Mouse (Mus musculus): ENCODE measurements around the gene C2cd5. TPM values are rescaled to one million over a fixed set of nuclear protein-coding genes. Genes with fewer than 3 reads are reported as not detected.

Gene C2cd5
- polyA plus RNA-seq, 1 experiment: 6.4 TPM

DNA sequence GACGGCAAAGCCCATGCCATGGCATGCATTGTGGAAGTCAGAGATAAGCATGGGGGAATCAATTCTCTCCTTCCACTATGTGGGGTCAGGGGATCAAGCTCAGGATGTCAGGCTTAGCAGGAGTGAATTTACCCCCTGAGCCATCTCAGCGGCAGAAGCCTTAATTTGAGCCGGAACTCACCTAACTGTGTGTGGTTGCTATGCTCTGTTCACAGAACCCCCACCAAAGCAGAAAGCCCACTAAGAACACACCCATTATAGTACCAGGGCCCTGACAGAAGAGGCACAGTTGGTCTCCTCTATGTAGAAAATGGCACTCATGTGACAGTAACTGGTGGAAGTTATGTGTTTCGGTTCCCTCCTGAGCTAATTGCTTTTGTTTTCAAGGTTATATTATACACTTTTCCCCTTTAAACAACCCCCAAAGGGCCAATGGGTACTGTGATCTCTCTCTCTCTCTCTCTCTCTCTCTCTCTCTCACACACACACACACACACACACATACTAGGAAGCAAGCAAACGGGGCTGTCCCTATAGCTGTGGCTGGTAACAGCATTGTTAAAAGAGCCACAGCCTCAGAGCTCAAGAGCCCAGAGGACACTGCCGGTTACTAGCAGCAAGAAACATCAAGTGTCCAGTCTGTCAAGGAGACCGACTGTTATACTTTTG is 108.4 kb downstream of the C2cd5 start:
- TF ChIP-seq USF1 (IDR thresholded peaks at IDR 0.05; ENCODE audit: low read depth): no peak
- Histone ChIP-seq H3ac (ENCODE audit: control insufficient read depth, insufficient read length) (no peak overlapping the region), H3K79me2 (ENCODE audit: control insufficient read depth, insufficient read depth) (no peaks in the 10 kb centered on the region), H3K4me3 (no peak overlapping the region), H3K4me2 (ENCODE audit: low read depth) (no peak overlapping the region), H3K36me3 (ENCODE audit: control insufficient read depth, insufficient read depth) (no peaks in the 10 kb centered on the region), H3K27me3 (ENCODE audit: control insufficient read depth, insufficient read depth, insufficient read length) (peaks cover 5% of the 10 kb centered on the region)

DNA sequence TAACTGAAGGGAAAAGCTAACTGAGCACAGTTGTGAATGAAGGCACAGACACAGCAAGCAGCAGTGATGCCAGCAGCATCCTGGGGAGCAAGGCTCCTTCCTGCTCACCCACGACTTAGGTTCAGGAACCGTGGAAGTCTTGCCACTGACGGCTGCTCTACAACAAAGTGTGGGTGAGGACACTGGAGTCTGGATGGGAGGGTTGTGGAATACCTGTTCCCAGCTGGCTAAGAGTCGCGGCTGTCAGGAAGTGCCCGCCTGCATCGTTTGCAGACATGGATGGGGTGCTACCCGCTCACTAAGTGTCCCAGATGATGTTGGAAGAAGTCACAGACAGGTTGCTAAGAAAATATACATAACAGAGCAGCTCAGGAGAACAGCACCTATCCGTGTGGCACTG is 109.4 kb downstream of the C2cd5 start:
- Histone ChIP-seq H3K79me2 (ENCODE audit: control insufficient read depth, insufficient read depth) (no peaks in the 10 kb centered on the region), H3K4me3 (no peak overlapping the region), H3K27me3 (ENCODE audit: control insufficient read depth, insufficient read depth, insufficient read length) (peaks cover 5% of the 10 kb centered on the region), H3K36me3 (ENCODE audit: control insufficient read depth, insufficient read depth) (no peaks in the 10 kb centered on the region), H3ac (ENCODE audit: control insufficient read depth, insufficient read length) (no peak overlapping the region), H3K4me2 (ENCODE audit: low read depth) (no peak overlapping the region)
- no peak for TF ChIP-seq CEBPB (IDR thresholded peaks at IDR 0.05; ENCODE audit: insufficient read depth, poor library complexity, severe bottlenecking)
- no peak for TF ChIP-seq POLR2AphosphoS2 (IDR thresholded peaks at IDR 0.05; ENCODE audit: insufficient read length, low read depth)
- no peak for TF ChIP-seq MYOG (IDR thresholded peaks at IDR 0.05; ENCODE audit: control insufficient read depth in 1 of 3, insufficient read depth in 1 of 3, insufficient read length in 2 of 3, low read depth in 2 of 3)
- TF ChIP-seq POLR2A (IDR thresholded peaks at IDR 0.05; ENCODE audit: insufficient read length, low read depth): no peak
- TF ChIP-seq MYOD1 (IDR thresholded peaks at IDR 0.05; ENCODE audit: control insufficient read depth in 1 of 3, insufficient read length in 2 of 3, low read depth in 2 of 3): no peak
- no peak for TF ChIP-seq TCF3 (IDR thresholded peaks at IDR 0.05; ENCODE audit: insufficient read length, low read depth)
- TF ChIP-seq USF1 (IDR thresholded peaks at IDR 0.05; ENCODE audit: low read depth): no peak
- TF ChIP-seq TCF12 (IDR thresholded peaks at IDR 0.05; ENCODE audit: insufficient read depth, poor library complexity, severe bottlenecking): no peak
- TF ChIP-seq REST (IDR thresholded peaks at IDR 0.05; ENCODE audit: insufficient read depth, insufficient read length): no peak
- TF ChIP-seq SRF (IDR thresholded peaks at IDR 0.05; ENCODE audit: control insufficient read depth, insufficient read length, low read depth): no peak
- no peak for TF ChIP-seq MAX (IDR thresholded peaks at IDR 0.05; ENCODE audit: low read depth)
- no peak for TF ChIP-seq E2F4 (IDR thresholded peaks at IDR 0.05; ENCODE audit: insufficient read depth)

DNA sequence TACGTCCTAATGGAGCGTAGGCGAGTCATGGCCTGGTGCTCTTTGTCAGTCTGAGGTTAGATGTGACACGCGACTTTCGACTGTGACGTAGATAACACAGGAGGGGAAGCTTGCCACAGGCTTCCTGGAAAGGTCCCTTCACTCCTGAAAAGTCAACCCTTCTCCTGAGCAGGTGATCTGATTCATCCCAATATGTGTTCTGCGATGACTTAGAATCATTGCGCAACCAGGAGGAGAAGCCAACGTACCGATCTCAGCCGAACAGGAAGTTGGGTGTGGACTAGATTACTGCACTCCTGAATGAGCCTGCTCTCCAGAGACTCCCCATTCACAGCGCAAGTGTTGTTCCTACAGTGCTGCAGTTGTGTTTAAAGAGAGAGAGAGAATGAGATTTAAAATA is 110.4 kb downstream of the C2cd5 start:
- Histone ChIP-seq H3ac (ENCODE audit: control insufficient read depth, insufficient read length) (no peak overlapping the region), H3K36me3 (ENCODE audit: control insufficient read depth, insufficient read depth) (no peaks in the 10 kb centered on the region), H3K4me2 (ENCODE audit: low read depth) (no peak overlapping the region), H3K27me3 (ENCODE audit: control insufficient read depth, insufficient read depth, insufficient read length) (peaks cover 5% of the 10 kb centered on the region), H3K4me3 (no peak overlapping the region), H3K79me2 (ENCODE audit: control insufficient read depth, insufficient read depth) (no peaks in the 10 kb centered on the region)
- TF ChIP-seq CEBPB (IDR thresholded peaks at IDR 0.05; ENCODE audit: insufficient read depth, poor library complexity, severe bottlenecking) (0 out of 2 replicates have a peak, but pooled peaks have one; percentile 43), MYOG (IDR thresholded peaks at IDR 0.05; ENCODE audit: control insufficient read depth in 1 of 3, insufficient read depth in 1 of 3, insufficient read length in 2 of 3, low read depth in 2 of 3) (no peak), REST (IDR thresholded peaks at IDR 0.05; ENCODE audit: insufficient read depth, insufficient read length) (no peak)

DNA sequence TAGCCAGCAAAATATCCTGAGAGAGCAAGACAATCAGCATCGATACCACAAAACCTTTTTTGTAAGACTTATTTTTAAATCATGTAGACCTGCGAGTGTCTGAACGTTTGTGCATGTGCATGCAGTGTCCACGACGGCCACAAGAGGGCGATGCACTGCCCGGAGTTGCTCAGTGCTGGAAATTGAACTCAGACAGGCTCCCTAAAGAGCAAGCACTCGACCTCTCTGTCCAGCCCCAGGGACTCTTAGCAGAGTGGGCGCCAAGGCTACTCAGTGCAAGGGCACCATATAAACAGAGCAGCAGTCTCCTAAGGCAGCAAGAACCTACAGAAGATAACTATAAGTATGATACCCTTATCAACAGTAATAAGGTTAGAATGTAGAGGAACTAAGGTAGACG is 111.2 kb downstream of the C2cd5 start:
- Histone ChIP-seq H3K36me3 (ENCODE audit: control insufficient read depth, insufficient read depth) (no peaks in the 10 kb centered on the region), H3ac (ENCODE audit: control insufficient read depth, insufficient read length) (no peak overlapping the region), H3K27me3 (ENCODE audit: control insufficient read depth, insufficient read depth, insufficient read length) (peaks cover 5% of the 10 kb centered on the region), H3K79me2 (ENCODE audit: control insufficient read depth, insufficient read depth) (no peaks in the 10 kb centered on the region), H3K4me2 (ENCODE audit: low read depth) (no peak overlapping the region), H3K4me3 (no peak overlapping the region)
- TF ChIP-seq MAX (IDR thresholded peaks at IDR 0.05; ENCODE audit: low read depth) (no peak), TCF3 (IDR thresholded peaks at IDR 0.05; ENCODE audit: insufficient read length, low read depth) (no peak), SRF (IDR thresholded peaks at IDR 0.05; ENCODE audit: control insufficient read depth, insufficient read length, low read depth) (no peak), E2F4 (IDR thresholded peaks at IDR 0.05; ENCODE audit: insufficient read depth) (no peak), MYOG (IDR thresholded peaks at IDR 0.05; ENCODE audit: control insufficient read depth in 1 of 3, insufficient read depth in 1 of 3, insufficient read length in 2 of 3, low read depth in 2 of 3) (no peak), CEBPB (IDR thresholded peaks at IDR 0.05; ENCODE audit: insufficient read depth, poor library complexity, severe bottlenecking) (no peak), USF1 (IDR thresholded peaks at IDR 0.05; ENCODE audit: low read depth) (no peak), POLR2AphosphoS2 (IDR thresholded peaks at IDR 0.05; ENCODE audit: insufficient read length, low read depth) (no peak), REST (IDR thresholded peaks at IDR 0.05; ENCODE audit: insufficient read depth, insufficient read length) (no peak), TCF12 (IDR thresholded peaks at IDR 0.05; ENCODE audit: insufficient read depth, poor library complexity, severe bottlenecking) (no peak), MYOD1 (IDR thresholded peaks at IDR 0.05; ENCODE audit: control insufficient read depth in 1 of 3, insufficient read length in 2 of 3, low read depth in 2 of 3) (no peak), POLR2A (IDR thresholded peaks at IDR 0.05; ENCODE audit: insufficient read length, low read depth) (no peak)

DNA sequence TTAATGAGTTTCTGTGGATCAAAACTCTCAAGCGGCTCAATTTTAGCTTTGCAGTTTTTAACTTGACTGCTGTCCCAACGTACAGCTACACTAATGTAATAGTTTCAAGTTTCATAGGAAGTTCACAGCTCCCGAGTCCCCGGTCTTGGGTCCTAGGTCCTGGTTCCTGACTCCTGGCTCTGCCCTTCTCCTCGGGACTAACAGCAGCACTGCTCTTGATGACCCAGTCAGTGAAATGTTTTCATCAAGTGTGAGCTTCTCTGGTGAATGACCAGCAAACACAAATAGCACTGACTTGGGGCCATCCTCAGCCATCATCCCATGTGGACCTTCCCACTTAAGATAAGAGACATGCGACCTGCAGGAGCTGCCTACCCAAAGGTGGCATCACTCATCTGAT is 111.7 kb downstream of the C2cd5 start:
- TF ChIP-seq TCF3 (IDR thresholded peaks at IDR 0.05; ENCODE audit: insufficient read length, low read depth) (no peak), REST (IDR thresholded peaks at IDR 0.05; ENCODE audit: insufficient read depth, insufficient read length) (no peak), USF1 (IDR thresholded peaks at IDR 0.05; ENCODE audit: low read depth) (no peak), MYOG (IDR thresholded peaks at IDR 0.05; ENCODE audit: control insufficient read depth in 1 of 3, insufficient read depth in 1 of 3, insufficient read length in 2 of 3, low read depth in 2 of 3) (no peak), E2F4 (IDR thresholded peaks at IDR 0.05; ENCODE audit: insufficient read depth) (no peak), MAX (IDR thresholded peaks at IDR 0.05; ENCODE audit: low read depth) (no peak), CEBPB (IDR thresholded peaks at IDR 0.05; ENCODE audit: insufficient read depth, poor library complexity, severe bottlenecking) (no peak), TCF12 (IDR thresholded peaks at IDR 0.05; ENCODE audit: insufficient read depth, poor library complexity, severe bottlenecking) (no peak), MYOD1 (IDR thresholded peaks at IDR 0.05; ENCODE audit: control insufficient read depth in 1 of 3, insufficient read length in 2 of 3, low read depth in 2 of 3) (no peak), POLR2AphosphoS2 (IDR thresholded peaks at IDR 0.05; ENCODE audit: insufficient read length, low read depth) (no peak), SRF (IDR thresholded peaks at IDR 0.05; ENCODE audit: control insufficient read depth, insufficient read length, low read depth) (no peak), POLR2A (IDR thresholded peaks at IDR 0.05; ENCODE audit: insufficient read length, low read depth) (no peak)
- H3K79me2 ChIP-seq (ENCODE audit: control insufficient read depth, insufficient read depth): no peaks in the 10 kb centered on the region
- peaks cover 5% of the 10 kb centered on the region for H3K27me3 ChIP-seq (ENCODE audit: control insufficient read depth, insufficient read depth, insufficient read length)
- no peaks in the 10 kb centered on the region for H3K36me3 ChIP-seq (ENCODE audit: control insufficient read depth, insufficient read depth)
- H3K4me2 ChIP-seq (ENCODE audit: low read depth): no peak overlapping the region
- H3K4me3 ChIP-seq: no peak overlapping the region
- no peak overlapping the region for H3ac ChIP-seq (ENCODE audit: control insufficient read depth, insufficient read length)
